Mouse (Mus musculus) cerebellum, adult 11 months (tissue): ENCODE data around the gene Gm1604a.
"Not testable (repeated sequence)": the region's sequence is repeated elsewhere in the genome, so short reads cannot be mapped to it uniquely, and the experiment has no call there.

Experiments used
- DNase-seq: peaks from one replicate; pipeline ENCODE4 v3.0.0; 2022

The Gm1604a gene

DNA sequence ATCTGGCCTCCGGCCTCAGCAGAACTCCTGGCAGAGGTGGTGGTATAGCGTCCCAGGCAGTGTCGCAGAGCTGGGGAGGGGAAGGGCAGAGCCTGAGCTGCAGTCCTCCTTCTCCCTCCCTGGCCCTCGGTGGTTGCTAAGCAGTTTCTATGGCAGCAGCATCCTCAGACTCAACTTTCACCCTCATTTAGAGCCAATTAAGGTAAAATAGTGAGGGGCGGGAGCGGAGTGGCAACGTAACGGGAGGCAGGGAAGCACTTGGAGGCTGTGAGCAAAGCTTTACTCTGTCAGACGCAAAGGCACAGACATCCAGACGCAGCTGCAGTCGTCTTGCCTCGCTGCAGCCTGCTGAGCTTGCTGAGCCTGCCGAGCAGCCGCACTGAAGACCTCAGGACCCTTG is at the start of gene Gm1604a:
Gene Gm1604a, plus strand, starts transcription at position 312 of the 400 bp plus-strand sequence.
- not testable (repeated sequence) for DNase-seq

DNA sequence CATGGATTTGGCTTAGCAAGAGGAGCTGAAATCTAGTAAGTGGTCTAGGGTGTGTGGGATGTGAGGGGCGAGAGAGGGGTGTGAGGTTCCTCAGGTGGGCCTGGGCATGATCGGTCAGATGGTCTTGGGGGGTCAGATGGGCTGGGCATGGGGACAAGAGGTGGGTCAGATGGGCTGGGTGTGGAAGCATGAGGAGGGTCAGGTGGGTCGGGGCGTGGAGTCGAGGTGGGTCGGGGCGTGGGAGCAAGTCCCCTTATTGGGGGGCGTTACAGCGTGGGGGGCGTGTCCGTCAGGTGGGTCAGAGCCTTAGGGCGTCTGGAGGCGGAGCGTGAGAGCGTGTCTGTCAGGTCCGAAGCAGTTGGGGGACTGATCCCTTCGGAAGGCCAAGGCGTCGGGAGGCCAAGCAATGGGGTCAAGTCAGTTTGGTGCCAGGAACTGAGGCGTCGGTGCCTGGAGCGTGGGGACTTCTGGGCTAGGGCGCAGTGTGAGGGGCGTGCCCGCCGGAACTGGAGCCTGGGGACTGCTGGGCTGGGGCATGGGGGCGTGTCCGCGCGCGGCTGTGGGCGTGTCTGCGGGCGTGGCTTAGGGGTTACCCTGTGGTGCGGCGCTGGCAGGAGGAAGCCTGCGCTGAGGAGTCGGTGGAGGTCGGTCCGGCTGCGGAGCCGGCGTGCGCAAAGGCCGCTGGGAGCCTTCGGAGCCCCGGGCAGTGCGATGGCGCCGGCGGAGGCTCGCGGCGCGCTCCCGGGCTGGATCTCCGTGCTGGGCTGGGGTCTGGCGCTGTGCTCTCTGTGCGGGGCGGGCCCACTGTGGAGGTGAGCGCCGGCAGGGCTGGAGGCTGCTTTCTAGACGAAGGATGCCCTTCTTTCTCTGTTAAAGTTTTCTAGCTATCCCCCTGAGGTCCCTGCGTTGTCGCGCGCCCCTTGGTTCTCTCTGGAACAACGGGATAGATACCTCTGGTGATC is 46.8 kb upstream of the Gm1604a start, which contains the start of gene Gm49721:
Gene Gm49721, plus strand, starts transcription at position 618 of the 962 bp plus-strand sequence.
- peak; percentile 48 for DNase-seq

DNA sequence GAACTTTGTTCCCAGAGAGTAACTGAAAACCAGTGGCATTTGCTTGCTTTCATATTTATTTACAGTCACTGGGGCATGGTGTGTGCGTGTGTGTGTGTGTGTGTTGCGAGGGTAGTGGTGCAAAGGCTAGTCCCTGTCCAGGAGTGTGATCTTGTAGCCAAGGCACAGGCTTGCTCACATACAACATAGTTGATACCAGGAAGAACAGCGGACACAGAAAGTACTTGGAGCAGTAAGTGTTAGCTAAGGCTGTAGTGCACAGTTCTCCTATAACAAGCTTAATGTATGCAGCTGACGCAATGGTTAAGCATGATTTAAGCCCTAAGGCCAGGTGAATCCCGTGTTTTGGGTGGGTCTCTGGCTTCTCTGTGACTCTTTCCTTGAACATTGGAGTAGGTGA is 46.0 kb upstream of the Gm1604a start:
- DNase-seq = not testable (repeated sequence)

- DNase-seq = not testable (repeated sequence)
Measured at GRCm38 (mm10) chr17:6980144-6980543, 45.2 kb upstream of the Gm1604a start.

- DNase-seq = not testable (repeated sequence)
Measured at GRCm38 (mm10) chr17:6986118-6986517, 39.2 kb upstream of the Gm1604a start.

- DNase-seq = not testable (repeated sequence)
Measured at GRCm38 (mm10) chr17:6995504-6995903, 29.9 kb upstream of the Gm1604a start.

GRCm38 (mm10) chr17:6996826-6997225 is 28.5 kb upstream of the Gm1604a start:
- not testable (repeated sequence) for DNase-seq

DNA sequence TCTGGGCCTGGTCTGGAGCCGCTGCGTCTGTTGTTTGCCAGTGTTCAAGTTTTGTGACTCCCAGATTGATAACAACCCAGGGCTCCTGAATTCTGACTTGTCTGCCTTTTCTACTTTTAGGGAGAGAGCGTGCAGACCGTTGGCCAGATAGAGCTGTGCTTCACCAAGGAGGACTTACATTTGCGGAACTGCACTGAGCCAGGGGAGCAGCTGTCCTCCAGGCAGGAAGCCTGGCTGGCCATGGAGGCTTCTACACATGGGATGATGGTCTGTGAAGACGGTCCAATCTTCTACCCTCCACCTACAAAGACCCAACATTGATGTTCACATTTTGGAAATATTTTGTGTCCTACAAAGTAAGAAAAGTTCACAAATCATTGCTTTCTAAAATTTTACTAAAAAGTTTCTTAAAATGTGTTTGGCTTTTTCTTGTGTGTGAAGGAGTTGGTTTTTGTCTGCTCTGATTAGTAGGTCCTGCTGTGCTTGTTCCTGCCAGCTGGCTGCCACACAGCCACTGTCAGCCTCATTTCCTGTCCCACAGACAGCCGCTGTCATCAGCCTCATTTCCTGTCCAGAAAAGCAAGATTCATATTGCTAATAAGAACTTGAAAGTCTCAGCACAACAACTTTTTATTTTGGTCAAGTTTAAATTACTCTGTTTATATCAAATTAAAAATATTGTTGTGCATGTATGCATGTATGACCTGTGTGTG is 27.4 kb upstream of the Gm1604a start:
- DNase-seq = not testable (repeated sequence)

DNA sequence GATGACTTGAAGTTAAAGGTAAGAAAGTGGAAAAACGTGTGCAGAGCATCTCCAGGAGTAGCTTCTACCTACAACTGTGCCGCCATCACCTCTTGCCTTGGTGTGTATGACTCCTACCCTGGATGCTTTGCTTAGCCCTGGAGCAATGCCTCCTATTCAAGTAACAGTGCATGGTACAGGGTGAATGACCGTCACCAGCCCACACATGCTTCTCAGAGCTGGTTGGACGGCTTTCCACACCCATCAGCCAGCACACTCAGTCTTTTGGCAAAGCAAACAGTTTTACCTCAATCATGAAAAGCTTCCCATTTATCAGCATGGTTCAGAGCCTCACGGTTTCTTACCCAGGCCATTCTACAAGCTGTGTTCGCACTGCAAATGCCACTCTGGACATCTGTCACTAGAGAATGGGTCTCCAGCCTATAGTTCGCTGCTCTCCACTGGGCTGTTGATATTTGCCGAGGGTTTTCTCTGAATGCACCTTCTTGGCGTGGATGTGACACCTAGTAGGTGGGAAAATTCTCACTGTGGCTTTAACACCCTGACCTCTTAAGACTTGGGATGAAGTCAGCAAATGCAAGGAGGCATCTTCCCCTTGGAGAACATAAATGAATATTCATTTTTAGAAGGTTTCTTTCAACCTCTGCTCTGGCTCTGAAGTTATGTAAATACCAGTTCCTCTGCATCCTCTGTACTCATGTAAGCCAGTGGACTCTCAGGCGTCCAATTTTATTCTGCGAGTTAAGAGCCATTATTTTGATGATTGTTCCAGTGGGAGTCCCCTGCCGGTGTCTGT is 23.4 kb upstream of the Gm1604a start:
- not testable (repeated sequence) for DNase-seq

- not testable (repeated sequence) for DNase-seq
Measured at GRCm38 (mm10) chr17:7003392-7003791, 22.0 kb upstream of the Gm1604a start.

DNA sequence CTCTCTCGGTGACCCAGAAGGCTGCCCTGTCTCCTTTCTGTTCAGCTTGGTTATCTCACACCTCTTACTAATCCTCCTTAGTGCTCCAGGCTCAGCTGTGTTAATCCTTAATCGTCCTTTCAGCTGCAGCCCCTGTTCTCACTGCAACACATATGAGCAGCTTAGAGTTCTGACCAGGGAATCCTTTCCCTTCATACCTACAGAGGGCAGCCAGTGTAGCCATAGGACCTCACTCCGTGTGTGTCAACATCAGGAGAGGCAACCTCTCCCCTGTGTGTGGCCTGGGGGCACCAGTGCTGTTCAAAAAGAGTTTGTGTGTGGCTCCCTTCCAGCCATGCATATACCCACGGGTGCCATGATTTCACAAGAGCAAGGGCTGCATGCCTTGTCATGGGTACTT is 19.7 kb upstream of the Gm1604a start:
- not testable (repeated sequence) for DNase-seq

DNA sequence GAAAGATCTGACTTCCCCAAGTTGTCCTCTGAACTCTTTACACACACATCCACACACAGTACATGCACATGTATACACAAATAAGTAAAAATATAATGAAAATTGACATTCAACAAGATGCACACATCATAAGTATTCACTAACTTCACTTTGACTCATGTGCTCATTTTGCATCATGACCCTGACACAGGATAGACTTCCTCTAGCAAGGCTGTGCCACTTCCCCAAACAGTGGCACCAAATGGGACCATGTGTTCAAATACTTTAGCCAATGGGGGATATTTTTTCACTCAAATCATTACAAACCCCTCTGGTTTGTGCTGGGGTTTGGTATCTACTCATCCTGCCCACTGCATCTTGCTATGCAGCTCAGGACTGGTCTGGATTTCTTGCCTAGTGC is 16.5 kb upstream of the Gm1604a start:
- not testable (repeated sequence) for DNase-seq

GRCm38 (mm10) chr17:7009440-7009839 is 15.9 kb upstream of the Gm1604a start:
- not testable (repeated sequence) for DNase-seq

GRCm38 (mm10) chr17:7009901-7010300 is 15.5 kb upstream of the Gm1604a start:
- not testable (repeated sequence) for DNase-seq

DNA sequence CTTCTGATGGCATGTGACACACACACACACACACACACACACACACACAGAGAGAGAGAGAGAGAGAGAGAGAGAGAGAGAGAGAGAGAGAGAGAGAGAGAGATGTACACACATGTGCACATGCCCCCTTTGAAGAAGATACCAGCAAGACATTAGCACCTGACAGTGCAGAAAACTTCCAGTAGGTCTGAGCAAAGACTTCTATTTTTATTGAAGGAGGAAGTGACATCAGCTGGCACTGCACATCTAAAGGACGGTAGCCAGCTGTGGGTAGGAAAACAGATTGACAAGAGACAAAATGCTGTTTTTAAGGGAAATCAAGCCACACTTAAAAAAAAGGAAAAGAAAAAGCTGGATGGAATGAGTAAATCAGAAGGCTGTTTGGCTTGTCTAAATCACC is 11.2 kb upstream of the Gm1604a start:
- not testable (repeated sequence) for DNase-seq

GRCm38 (mm10) chr17:7025764-7026346 is 487 bp downstream of the Gm1604a start:
- not testable (repeated sequence) for DNase-seq

- DNase-seq = not testable (repeated sequence)
Measured at GRCm38 (mm10) chr17:7030204-7030603, 4.8 kb downstream of the Gm1604a start.

DNA sequence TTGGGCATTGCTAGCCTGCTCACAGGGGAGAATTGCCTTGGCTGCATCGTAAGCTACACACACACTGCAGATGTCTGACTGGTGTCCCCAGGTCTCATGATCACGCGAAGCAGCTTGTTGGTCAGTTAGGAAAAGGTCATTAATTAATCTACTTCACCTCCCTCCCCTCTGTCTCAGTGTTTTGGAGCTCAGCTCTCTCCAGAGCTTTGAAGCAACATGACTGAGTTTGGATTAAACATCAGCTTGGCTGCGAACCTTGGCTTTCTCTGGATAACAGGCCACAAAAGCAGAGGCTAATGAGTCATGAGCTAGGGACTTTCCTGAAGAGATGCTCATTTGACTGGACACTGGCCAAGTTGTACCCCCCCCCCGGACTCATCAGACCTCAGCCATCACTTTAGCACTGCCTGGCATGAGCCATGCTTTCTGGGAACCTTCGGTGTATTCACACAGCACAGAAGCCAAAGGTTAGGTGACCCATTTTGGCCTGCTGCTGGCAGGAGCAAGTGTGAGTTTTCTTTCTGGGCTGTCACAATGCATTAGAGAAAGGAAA is 5.3 kb downstream of the Gm1604a start:
- DNase-seq = not testable (repeated sequence)

GRCm38 (mm10) chr17:7033192-7034166 is 8.1 kb downstream of the Gm1604a start:
- not testable (repeated sequence) for DNase-seq

DNA sequence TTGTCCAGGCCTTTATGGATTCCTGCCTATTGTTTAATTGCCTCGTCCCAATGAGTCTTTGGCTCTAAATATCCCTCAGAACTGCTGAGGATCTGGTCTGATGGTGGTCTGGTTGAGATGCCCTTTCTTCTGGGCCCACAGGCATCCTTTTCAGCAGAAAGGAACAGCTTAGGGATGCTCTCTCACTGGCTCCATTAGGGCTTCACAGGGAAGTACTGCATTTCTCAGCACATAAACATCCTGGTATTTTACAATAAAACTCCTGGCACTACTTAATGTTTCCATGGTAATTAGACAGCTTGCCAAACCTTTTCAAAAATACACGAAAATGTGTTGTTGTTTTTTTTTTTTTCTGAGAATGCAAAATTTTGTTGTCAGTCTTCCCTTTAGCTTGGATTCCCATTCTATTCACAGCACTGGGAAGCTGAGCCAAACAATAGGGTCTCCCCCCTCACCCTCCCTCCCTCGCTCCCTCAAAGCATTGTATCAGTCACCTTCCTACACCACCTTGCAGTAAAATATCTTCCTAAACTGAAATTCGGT is 43.7 kb downstream of the Gm1604a start:
- DNase-seq = not testable (repeated sequence)
